Mouse (Mus musculus) heart, embryonic 16.5 days (tissue): ENCODE measurements around the gene Aqp11. TPM values are rescaled to one million over a fixed set of nuclear protein-coding genes. Genes with fewer than 3 reads are reported as not detected.

Experiments
- ATAC-seq: fragments of 200-750 bp; cut with Nextera tagmentation; replicated peaks from 2 replicates; pipeline ENCODE4 v1.8.0; 2017; ENCODE audit warnings: moderate number of reproducible peaks; ENCODE audit not compliant: insufficient read depth, low FRiP score; ENCODE audit errors: extremely low read depth
- H3K27ac ChIP-seq: fragments of 300-500 bp; sonication (generic); 2 replicates; pipeline ENCODE4 v1.5.1; 2014; ENCODE audit warnings: mild to moderate bottlenecking, low read length, control low read depth, moderate library complexity
- H3K27me3 ChIP-seq: fragments of 300-500 bp; sonication (generic); 2 replicates; pipeline ENCODE4 v1.6.1; 2014; ENCODE audit warnings: low read length, mixed read lengths; ENCODE audit not compliant: control insufficient read depth, insufficient read depth
- H3K36me3 ChIP-seq: fragments of 300-500 bp; sonication (generic); 2 replicates; pipeline ENCODE4 v1.6.1; 2014; ENCODE audit not compliant: control insufficient read depth, insufficient read depth
- H3K4me1 ChIP-seq: fragments of 300-500 bp; sonication (generic); 2 replicates; pipeline ENCODE4 v1.6.1; 2014; ENCODE audit warnings: low read length, mixed read lengths; ENCODE audit not compliant: control insufficient read depth, insufficient read depth
- H3K4me2 ChIP-seq: fragments of 300-500 bp; sonication (generic); 2 replicates; pipeline ENCODE4 v1.6.1; 2014; ENCODE audit warnings: low read depth, mild to moderate bottlenecking, control low read depth, low read length
- H3K4me3 ChIP-seq: fragments of 300-500 bp; sonication (generic); 2 replicates; pipeline ENCODE4 v1.5.1; 2014; ENCODE audit warnings: mild to moderate bottlenecking, control low read depth, low read length
- H3K9ac ChIP-seq: fragments of 300-500 bp; sonication (generic); 2 replicates; pipeline ENCODE4 v1.6.1; 2014; ENCODE audit warnings: low read length, control low read depth
- H3K9me3 ChIP-seq: fragments of 300-500 bp; sonication (generic); replicated peaks from 2 replicates; pipeline ENCODE4 v1.6.1; 2016; ENCODE audit warnings: low read length; ENCODE audit not compliant: control insufficient read depth
- WGBS: fragments of 180-500 bp; shearing (Covaris S2); extraction: QIAGEN DNeasy Blood & Tissue Kit; methylation state at CpG from one replicate; pipeline ENCODE4 v1.1.7; 2014; 5-methylcytosine and 5-hydroxymethylcytosine counted together
- polyA plus RNA-seq: library from polyadenylated mRNA; unstranded; fragments of >200 nt; fragmentation: Nextera tagmentation; extraction: Ambion mirVana; gene quantifications from 2 replicates; pipeline ENCODE4 v1.2.1, GENCODE M21; 2015

The Aqp11 gene
- polyA plus RNA-seq, 1 experiment from 2014 or later: 22.6 TPM

DNA sequence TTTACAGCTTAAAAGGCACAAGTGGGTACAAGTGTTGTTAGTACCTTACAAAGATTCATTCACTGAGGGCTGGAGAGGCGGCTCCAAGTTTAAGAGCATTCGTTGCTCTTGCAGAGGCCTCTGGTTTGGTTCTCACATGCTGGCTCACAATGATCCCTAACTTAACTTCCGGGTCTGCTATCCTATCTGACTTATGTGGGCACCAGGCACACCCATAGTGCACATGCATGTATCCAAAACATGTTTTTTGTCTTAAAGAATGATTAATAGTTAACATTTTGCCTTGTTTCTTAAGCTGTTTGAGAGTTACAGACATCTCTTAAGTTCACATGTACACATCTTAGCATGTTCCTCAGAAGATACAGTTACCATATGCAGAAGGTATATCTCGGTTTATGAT lies 37.9 kb downstream of the Aqp11 start:
- no peak overlapping the region for H3K4me2 ChIP-seq
- WGBS: 93% methylated on average over 4 of the region's 4 CpGs
- H3K9ac ChIP-seq: no peak overlapping the region
- no peak overlapping the region for H3K27ac ChIP-seq
- H3K9me3 ChIP-seq: no peaks in the 10 kb centered on the region
- H3K4me1 ChIP-seq: peaks cover 11% of the 10 kb centered on the region
- no peak overlapping the region for H3K4me3 ChIP-seq
- no peak for ATAC-seq
- H3K27me3 ChIP-seq: no peaks in the 10 kb centered on the region
- peaks cover 11% of the 10 kb centered on the region; the same call in 1 of the 2 replicates for H3K36me3 ChIP-seq

GRCm38 (mm10) chr7:97696506-97697254 lies 41.4 kb downstream of the Aqp11 start, which contains the start of gene Clns1a:
Clns1a (plus strand) TSS chr7:97696634.
- under 1% methylated on average over 63 of the region's 63 CpGs for WGBS

DNA sequence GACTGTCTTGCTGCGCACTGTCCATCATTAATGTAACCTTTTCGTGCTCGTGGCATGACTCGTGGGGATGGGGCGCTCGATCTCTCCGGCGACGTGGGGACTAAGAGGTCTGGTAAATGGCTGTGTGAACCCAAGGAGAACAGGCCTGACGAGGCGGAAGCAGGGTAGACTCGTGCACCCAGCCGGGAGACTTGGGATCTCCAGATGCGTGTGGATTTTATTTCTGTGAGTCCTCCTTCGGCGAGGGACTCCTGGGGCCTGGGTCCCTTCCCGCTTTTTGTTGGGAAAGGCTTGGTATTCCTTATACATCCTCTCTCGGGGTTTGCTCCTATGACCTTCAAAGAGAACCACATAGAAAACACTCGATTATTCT lies 42.0 kb downstream of the Aqp11 start:
- H3K27ac ChIP-seq: peak overlapping the region; percentile 37
- peak overlapping the region; percentile 66 for H3K4me2 ChIP-seq
- peak overlapping the region; percentile 83 for H3K9ac ChIP-seq
- H3K4me1 ChIP-seq: peaks cover 11% of the 10 kb centered on the region
- peak; percentile 38 for ATAC-seq
- no peaks in the 10 kb centered on the region for H3K27me3 ChIP-seq
- 35% methylated on average over 19 of the region's 19 CpGs for WGBS
- peaks cover 11% of the 10 kb centered on the region; the same call in 1 of the 2 replicates for H3K36me3 ChIP-seq
- H3K9me3 ChIP-seq: no peaks in the 10 kb centered on the region
- peak overlapping the region; percentile 79 for H3K4me3 ChIP-seq

More at GRCm38 (mm10) chr7:97696506-97697254, 41.4 kb downstream of the Aqp11 start, which contains the start of gene Clns1a:
- peak within 1 kb of the TSS; percentile 79 for H3K4me3 ChIP-seq
- H3K27ac ChIP-seq: peak within 1 kb of the TSS; percentile 37
- H3K9ac ChIP-seq: peak within 1 kb of the TSS; percentile 83
- H3K4me2 ChIP-seq: peak within 1 kb of the TSS; percentile 66
- peaks cover 11% of the 10 kb centered on the region; the same call in 1 of the 2 replicates for H3K36me3 ChIP-seq
- ATAC-seq: peak; percentile 93
- no peaks in the 10 kb centered on the region for H3K27me3 ChIP-seq
- H3K9me3 ChIP-seq: no peaks in the 10 kb centered on the region
- peaks cover 11% of the 10 kb centered on the region for H3K4me1 ChIP-seq

DNA sequence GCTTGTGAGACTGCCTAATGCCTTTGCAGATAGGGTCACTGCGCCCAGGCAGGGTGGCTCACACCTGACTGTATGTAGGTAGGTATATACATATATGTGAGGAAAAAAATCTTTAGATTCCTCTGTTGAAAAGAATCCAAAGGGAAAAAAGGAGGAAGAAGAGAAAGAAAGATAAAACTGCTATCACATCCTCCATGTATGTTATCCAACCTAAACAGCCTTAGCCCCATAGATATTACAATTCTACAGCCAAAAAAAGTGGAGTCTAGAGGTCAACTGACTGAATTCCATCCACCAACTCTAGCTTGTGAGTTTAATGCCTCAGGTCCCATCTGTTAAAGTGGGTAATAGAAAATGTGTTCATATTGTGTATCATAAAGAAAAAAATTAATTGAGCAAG lies 42.6 kb downstream of the Aqp11 start:
- peaks cover 11% of the 10 kb centered on the region for H3K4me1 ChIP-seq
- H3K4me2 ChIP-seq: no peak overlapping the region
- H3K9ac ChIP-seq: no peak overlapping the region
- 94% methylated on average over 1 of the region's 1 CpGs for WGBS
- ATAC-seq: no peak
- no peaks in the 10 kb centered on the region for H3K27me3 ChIP-seq
- H3K36me3 ChIP-seq: peaks cover 11% of the 10 kb centered on the region; the same call in 1 of the 2 replicates
- H3K4me3 ChIP-seq: no peak overlapping the region
- no peaks in the 10 kb centered on the region for H3K9me3 ChIP-seq
- no peak overlapping the region for H3K27ac ChIP-seq

- H3K27me3 ChIP-seq: no peaks in the 10 kb centered on the region
- 89% methylated on average over 2 of the region's 2 CpGs for WGBS
- no peak overlapping the region for H3K4me3 ChIP-seq
- H3K4me2 ChIP-seq: no peak overlapping the region
- no peaks in the 10 kb centered on the region for H3K4me1 ChIP-seq
- H3K9me3 ChIP-seq: no peaks in the 10 kb centered on the region
- peaks cover 20% of the 10 kb centered on the region for H3K36me3 ChIP-seq
- H3K27ac ChIP-seq: no peak overlapping the region
- ATAC-seq: no peak
- H3K9ac ChIP-seq: no peak overlapping the region
These were observed 50.3 kb downstream of the Aqp11 start for GRCm38 (mm10) chr7:97687831-97688230.

- Histone ChIP-seq H3K27ac (no peak overlapping the region), H3K27me3 (no peaks in the 10 kb centered on the region), H3K4me1 (no peaks in the 10 kb centered on the region), H3K9me3 (no peaks in the 10 kb centered on the region), H3K36me3 (peaks cover 42% of the 10 kb centered on the region), H3K4me3 (no peak overlapping the region), H3K9ac (no peak overlapping the region), H3K4me2 (no peak overlapping the region)
- 22% methylated on average over 1 of the region's 1 CpGs for WGBS
- ATAC-seq: no peak
These were observed 58.9 kb downstream of the Aqp11 start for GRCm38 (mm10) chr7:97679239-97679638.

Other genes starting within 250 kb of the Aqp11 start
- gene Aamdc, start 158.8 kb downstream of the Aqp11 start, polyA plus RNA-seq: 53.0 and 53.1 TPM in 2 replicates
- gene Rsf1, start 158.4 kb downstream of the Aqp11 start, polyA plus RNA-seq: 13.2 and 14.0 TPM in 2 replicates
- gene Clns1a, start 41.7 kb downstream of the Aqp11 start, polyA plus RNA-seq: 96.0 and 116 TPM in 2 replicates
- 3.8 and 4.3 TPM in 2 replicates for gene Pak1, start 50.3 kb upstream of the Aqp11 start, polyA plus RNA-seq
- gene Gdpd4, start 181.7 kb upstream of the Aqp11 start, polyA plus RNA-seq: not detected in 2 replicates